Mouse (Mus musculus): Measurements from ENCODE around the gene Ankrd24. TPM values are rescaled to one million over a fixed set of nuclear protein-coding genes. Genes with fewer than 3 reads are reported as not detected.
"Not testable (repeated sequence)": the region's sequence is repeated elsewhere in the genome, so short reads cannot be mapped to it uniquely, and the experiment has no call there.

The Ankrd24 gene
- total RNA-seq, 1 experiment from 2014 or later = 8.1 TPM

DNA sequence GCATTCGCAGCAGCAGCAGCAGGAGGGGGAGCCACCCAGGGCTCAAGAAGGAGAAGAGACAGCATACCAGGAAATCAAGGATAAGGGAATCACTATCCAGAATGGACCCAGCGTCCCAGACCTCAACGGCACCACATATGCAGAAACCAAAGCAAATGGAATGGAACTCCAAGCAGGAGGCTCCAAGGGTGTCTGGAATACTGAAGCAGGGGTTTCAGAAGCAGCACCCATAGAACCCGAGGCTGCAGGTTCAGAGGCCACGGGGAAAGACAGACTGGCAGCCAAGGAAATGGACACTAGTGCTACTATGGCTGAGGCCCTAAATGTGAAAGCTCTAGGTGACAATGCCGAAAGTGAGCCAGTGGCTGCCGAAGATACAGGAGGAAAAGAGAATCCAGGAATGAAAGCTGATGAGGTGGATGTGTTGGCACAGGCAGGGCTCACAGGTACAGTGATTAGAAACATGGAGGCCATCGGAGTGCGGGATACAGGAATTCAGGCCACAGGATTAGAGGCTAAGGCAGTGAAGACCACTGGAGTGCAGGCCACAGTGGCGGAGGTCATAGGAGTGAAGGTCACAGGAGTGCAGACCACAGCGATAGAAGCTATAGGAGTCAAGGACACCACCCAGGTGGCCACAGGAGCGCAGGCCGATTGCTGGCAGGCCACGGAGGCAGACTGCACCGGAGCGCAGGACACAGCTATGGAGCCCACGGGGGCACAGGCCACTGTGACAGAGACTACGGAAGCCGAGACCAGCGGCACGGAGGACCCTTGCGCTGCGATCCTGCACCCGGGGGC lies 14.5 kb downstream of the Ankrd24 start:
- no peak; the same call in 1 of the 2 replicates for ATAC-seq (replicated peaks; ENCODE audit: low read depth, poor library complexity, severe bottlenecking)

DNA sequence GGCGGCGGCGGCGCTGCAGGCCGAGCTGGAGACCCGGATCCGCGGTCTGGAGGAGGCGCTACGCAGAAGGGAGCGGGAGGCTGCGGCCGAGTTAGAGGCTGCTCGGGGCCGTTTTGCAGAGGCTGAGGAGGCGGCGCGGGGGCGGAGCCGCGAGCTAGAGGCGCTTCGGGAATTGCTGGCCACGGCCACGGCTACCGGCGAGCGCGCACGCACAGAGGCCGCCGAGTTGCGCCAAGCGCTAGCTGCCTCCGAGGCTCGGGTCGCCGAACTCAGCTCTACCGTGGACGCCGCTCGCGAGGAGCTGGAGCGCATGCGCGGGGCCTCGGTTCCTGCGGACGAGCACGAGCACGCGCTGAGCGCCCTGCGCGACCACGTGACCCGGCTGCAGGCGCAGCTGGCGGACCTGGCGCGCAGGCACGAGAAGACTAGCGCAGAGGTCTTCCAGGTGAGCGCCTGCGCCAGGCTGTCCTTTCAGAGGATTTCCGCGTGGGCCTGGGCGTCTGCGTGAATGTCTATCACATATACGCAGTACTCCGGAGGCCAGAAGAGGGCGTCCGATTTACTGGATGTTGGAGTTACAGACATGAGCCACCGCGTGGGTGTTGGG lies 15.2 kb downstream of the Ankrd24 start:
- ATAC-seq (replicated peaks; ENCODE audit: low read depth, poor library complexity, severe bottlenecking) = peak; percentile 79

DNA sequence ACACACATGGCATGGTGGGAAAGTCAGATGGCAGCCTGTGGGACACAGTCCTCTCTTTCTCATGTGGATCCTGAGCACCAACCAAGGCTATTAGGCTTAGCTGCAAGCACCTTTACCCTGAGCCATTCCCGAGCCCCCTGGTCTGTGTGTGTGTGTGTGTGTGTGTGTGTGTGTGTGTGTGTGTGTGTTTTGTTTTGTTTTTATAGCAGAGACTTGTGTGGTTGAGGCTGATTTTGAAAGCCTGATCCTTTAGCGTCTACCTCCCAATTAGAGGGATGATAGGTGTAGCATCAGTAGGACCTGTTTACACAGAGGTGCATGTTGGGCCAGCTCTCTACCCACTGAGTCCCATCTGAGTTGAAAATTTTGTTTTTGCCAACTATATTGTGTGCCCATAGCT lies 15.8 kb downstream of the Ankrd24 start:
- no peak for ATAC-seq (replicated peaks; ENCODE audit: low read depth, poor library complexity, severe bottlenecking)

DNA sequence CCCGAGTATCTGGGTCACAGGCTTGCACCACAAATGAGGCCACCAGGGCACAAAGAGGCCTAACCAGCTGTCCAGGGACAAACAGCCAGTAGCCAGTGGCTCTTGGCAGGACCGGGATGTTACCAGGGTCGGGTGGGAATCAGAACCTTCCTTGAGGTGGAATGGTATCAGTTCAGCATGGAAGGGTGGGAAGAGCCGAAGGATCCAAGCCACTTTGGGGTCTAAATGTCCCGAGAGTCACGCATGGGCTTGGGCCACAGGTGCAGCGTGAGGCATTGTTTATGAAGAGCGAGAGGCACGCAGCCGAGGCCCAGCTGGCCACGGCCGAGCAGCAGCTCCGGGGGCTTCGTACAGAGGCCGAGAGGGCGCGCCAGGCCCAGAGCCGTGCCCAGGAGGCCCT lies 16.4 kb downstream of the Ankrd24 start:
- ATAC-seq (replicated peaks; ENCODE audit: low read depth, poor library complexity, severe bottlenecking) = no peak

DNA sequence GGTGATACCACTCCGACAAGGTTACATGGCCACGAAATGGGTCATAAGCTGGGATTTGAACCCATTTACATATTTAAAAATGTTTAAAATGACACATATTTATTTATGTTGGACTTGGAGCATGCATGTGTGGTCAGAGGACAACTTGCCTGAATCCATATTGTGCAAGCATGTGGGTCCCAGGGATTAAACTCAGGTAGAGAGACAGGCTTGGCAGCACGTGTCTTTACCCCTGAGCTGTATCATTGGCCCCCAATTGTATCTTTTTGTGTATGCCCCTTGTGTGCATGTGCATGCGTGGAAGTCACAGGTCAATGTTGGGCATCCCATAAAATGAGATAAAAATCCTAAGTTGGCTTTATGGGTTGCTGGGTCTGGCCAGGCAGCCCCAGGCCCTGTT lies 17.1 kb downstream of the Ankrd24 start:
- no peak for ATAC-seq (replicated peaks; ENCODE audit: low read depth, poor library complexity, severe bottlenecking)

DNA sequence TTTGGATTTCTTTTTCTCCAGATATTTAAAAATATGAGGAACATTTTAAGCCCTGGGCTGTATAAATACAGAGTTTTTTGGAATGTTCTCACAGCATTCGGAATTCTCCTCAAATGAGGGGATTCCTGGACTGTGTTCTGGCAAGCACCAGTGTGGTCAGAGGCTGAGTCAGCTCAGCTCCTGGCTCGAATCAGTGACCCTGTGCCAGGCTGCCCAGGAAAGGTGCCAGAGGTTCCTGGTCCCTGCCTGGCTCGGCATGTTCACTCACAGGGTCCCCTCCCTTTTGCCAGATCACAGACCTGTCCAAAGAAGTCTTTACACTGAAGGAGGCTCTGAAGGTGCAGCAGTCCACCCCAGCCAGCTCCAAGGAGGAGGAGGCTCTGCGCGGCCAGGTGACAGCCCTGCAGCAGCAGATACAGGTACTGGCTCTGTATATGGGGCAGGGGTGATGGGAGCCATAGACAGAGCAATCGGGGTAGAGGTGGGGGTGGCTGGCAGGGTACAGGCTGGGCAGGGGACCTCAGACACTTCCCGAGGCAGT lies 17.7 kb downstream of the Ankrd24 start:
- no peak for ATAC-seq (replicated peaks; ENCODE audit: low read depth, poor library complexity, severe bottlenecking)

DNA sequence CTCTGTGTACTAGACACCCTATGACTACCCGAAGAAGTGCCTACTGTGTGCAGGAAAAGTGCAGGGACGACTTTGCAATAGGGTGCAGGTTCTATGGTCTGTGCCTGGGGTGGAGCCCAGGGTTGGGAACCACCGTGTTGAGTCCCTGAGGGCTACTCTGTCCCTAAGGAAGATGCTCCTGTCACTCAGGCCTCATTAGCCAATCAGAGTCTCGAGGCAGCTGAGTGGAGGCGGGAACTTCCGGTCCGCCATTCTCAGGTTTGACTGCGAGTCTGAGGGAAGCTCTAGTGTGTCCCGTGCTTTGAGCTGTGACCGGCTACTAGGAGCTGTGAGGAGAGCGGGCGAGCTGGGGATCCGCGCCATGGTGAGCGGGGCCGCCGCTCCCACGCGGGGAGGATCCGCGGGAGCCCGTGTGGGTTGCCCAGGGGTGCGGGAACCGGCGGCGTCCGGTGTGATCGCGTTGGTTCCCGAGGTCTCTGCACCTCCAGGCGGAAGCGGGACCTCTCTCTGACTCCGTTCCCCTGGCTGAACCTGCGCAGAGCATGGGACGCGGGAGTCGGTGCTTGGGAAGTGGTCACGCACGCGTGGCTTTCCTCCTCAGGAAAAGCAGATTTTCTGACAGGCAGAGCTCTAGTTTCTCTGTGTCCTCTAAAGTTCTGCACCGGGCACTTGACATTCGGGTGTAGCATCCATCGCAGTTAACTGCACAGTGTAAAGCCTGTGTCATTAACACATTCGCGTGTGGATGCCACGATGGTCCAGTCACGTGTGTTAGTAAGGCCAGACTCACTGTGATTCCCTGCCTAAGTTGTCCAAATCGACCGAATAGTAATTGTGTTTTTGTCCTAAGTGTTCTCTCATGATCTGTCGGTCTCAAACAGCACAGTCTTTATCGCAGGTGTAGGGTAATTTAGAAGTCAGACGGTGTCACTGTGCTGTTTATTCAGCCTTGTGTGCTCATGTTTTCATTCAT lies 20.7 kb downstream of the Ankrd24 start, which contains the start of gene Gm10778:
Gene Gm10778, plus strand, starts transcription at position 257 of the 973 bp plus-strand sequence.
- peak; percentile 99 for ATAC-seq (replicated peaks; ENCODE audit: low read depth, poor library complexity, severe bottlenecking)

DNA sequence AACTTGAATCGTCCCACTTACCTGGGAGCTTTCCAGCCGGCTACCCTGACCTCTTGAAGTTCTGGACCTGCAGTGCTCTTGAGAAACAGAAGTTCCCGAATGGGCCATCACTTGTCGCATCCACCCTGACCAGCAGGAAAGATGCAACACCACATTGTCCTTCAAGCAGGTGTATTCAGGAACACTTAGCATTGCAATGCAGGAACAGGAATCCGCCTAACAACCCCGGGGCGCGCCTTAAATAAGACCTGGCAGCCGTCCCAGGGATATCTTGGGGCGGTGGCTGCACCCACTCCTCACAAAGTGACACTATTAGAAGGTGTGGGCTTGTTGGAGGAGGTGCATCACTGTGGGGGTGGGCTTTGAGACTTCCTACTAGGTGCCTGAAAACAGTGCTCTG lies 26.8 kb downstream of the Ankrd24 start:
- no peak for ATAC-seq (replicated peaks; ENCODE audit: low read depth, poor library complexity, severe bottlenecking)

DNA sequence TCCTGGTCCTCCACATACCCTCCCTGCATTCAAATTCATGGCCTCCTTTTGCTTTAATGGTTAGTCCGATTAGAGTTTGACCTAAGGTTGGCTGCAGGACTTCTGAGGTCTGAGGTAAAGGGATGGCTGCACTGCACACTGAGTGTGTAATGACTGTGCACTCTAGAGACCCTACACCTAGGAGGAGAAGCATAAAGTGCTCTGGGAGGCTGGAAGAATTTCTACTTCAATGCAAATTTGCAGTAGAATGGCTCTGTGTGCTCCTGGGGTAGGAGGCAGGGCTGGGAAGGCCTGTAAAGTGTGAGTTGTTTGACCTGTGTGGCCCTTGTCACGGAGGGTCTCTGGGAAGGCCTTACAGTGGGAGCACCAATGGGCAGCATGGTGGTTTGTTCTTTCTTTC lies 27.8 kb downstream of the Ankrd24 start:
- ATAC-seq (replicated peaks; ENCODE audit: low read depth, poor library complexity, severe bottlenecking) = no peak

DNA sequence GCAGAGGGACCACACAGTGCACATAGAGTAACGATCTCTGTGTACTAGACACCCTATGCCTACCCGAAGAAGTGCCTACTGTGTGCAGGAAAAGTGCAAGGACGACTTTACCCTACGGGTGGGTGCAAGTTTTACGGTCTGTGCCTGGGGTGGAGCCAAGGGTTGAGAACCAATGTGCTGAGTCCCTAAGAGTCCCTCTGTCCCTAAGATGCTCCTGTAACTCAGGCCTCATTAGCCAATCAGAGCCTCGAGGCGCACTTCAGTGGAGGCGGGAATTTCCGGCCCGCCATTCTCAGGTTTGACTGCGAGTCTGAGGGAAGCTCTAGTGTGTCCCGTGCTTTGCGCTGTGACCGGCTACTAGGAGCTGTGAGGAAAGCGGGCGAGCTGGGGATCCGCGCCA lies 58.8 kb downstream of the Ankrd24 start:
- not testable (repeated sequence) for ATAC-seq (replicated peaks; ENCODE audit: low read depth, poor library complexity, severe bottlenecking)

Other genes starting within 250 kb of the Ankrd24 start
- 34.7 and 50.7 TPM in 2 replicates for gene Dohh, start 244.1 kb upstream of the Ankrd24 start, total RNA-seq (2017)
- 0.19 and 2.4 TPM in 2 replicates for gene Gm48551, start 244.1 kb upstream of the Ankrd24 start, total RNA-seq (2017)
- gene Gm48552, start 239.5 kb upstream of the Ankrd24 start, total RNA-seq (2017) = 1.6 TPM in 1 of 2 replicates, not detected in the other
- 5.0 and 13.2 TPM in 2 replicates for gene Smim24, start 235.5 kb upstream of the Ankrd24 start, total RNA-seq (2017)
- 13.7 and 18.2 TPM in 2 replicates for gene Nfic, start 172.9 kb upstream of the Ankrd24 start, total RNA-seq (2017)
- 0.14 TPM in 1 of 2 replicates, not detected in the other for gene Celf5, start 145.8 kb upstream of the Ankrd24 start, total RNA-seq (2017)
- 46.6 and 52.9 TPM in 2 replicates for gene Ncln, start 132.1 kb upstream of the Ankrd24 start, total RNA-seq (2017)
- 10.3 and 14.4 TPM in 2 replicates for gene S1pr4, start 128.4 kb upstream of the Ankrd24 start, total RNA-seq (2017)
- 30.6 and 39.1 TPM in 2 replicates for gene Gna15, start 104.3 kb upstream of the Ankrd24 start, total RNA-seq (2017)
- 5.0 and 5.7 TPM in 2 replicates for gene Gna11, start 83.3 kb upstream of the Ankrd24 start, total RNA-seq (2017)
- 134 and 183 TPM in 2 replicates for gene Aes, start 69.1 kb upstream of the Ankrd24 start, total RNA-seq (2017)
- 1.5 and 3.3 TPM in 2 replicates for gene Tle2, start 54.0 kb upstream of the Ankrd24 start, total RNA-seq (2017)
- 8.4 and 26.1 TPM in 2 replicates for gene Tle6, start 27.5 kb upstream of the Ankrd24 start, total RNA-seq (2017)
- gene BC025920, start 22.3 kb upstream of the Ankrd24 start, total RNA-seq (2017) = 1.4 and 2.1 TPM in 2 replicates
- 3.7 and 5.2 TPM in 2 replicates for gene Sirt6, start 743 bp upstream of the Ankrd24 start, total RNA-seq (2017)
- 3.6 and 5.5 TPM in 2 replicates for gene Gm10778, start 20.5 kb downstream of the Ankrd24 start, total RNA-seq (2017)
- gene Zfp433, start 76.3 kb downstream of the Ankrd24 start, total RNA-seq (2017) = 20.1 and 22.7 TPM in 2 replicates
- gene Gm3055, start 142.6 kb downstream of the Ankrd24 start, total RNA-seq (2017) = 1.2 and 4.0 TPM in 2 replicates
- gene Gm4767, start 183.6 kb downstream of the Ankrd24 start, total RNA-seq (2017) = 2.3 TPM in 1 of 2 replicates, not detected in the other
- 3.9 and 7.3 TPM in 2 replicates for gene Gm32687, start 235.4 kb downstream of the Ankrd24 start, total RNA-seq (2017)